Mouse (Mus musculus) retina, embryonic 14.5 days (tissue): ENCODE data around the gene Abcc6.
"Not testable (repeated sequence)": the region's sequence is repeated elsewhere in the genome, so short reads cannot be mapped to it uniquely, and the experiment has no call there.

ENCODE experiments used
- DNase-seq: peaks from one replicate; pipeline ENCODE4 v3.0.0-alpha.2; 2015; ENCODE audit warnings: low spot score

Gene Abcc6

DNA sequence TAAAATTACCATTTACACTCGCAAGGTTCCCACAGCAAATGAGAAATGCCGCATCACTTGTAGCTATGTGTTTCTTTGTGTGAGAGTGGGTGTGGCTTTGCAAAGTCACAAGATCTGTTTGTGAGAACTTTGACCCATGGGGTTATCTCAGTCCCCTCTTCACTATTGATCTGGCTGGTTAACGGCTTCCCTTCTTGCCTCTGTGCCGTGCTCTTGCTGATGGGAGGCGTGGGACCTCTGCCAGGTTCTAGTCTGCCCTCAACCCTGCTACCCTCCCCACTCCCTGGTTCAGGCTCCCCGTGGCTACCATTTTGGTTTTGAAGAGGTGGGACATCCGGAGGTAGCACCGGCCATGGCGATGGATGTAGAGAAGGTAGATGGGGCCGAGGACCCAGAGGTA is 1.4 kb downstream of the Abcc6 start:
- DNase-seq = no peak

DNA sequence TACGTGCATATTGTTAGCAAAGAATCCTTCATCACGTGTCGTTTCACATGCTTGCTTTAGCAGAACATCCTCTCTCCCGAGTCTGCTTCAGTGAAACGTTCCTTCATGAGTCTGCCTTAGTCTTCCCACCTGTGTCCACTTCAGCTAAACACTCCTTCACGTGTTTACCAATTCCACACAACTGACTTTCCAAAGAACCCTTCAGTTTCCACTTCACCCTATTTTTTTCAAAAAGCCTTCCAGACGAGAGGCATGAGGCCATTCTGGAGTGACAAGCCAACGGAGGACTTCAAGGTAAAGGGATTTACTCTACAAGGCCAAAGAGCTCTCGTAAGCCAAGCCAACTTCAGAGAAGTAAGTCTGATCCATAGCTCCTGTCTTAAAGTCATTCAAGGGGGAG is 4.7 kb downstream of the Abcc6 start:
- DNase-seq = no peak

DNA sequence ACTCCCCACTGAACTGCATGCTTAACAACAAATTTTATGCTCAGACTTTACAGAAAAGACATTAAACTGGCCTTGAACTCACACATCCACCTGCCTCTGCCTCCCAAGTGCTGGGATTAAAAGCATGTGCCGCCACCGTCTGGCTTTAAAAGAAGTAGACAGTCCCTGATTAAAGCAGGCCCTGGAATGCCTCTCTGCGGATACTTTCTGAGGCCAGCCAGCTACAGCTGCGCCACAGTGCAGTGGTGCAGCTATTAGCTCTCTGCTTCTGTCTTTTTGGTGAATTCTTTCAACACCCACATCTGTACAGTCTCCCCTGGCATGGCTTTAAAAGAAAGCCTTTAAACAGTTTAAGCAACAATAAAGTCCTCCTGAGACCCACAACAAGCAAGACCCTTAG is 8.2 kb downstream of the Abcc6 start:
- DNase-seq = no peak

DNA sequence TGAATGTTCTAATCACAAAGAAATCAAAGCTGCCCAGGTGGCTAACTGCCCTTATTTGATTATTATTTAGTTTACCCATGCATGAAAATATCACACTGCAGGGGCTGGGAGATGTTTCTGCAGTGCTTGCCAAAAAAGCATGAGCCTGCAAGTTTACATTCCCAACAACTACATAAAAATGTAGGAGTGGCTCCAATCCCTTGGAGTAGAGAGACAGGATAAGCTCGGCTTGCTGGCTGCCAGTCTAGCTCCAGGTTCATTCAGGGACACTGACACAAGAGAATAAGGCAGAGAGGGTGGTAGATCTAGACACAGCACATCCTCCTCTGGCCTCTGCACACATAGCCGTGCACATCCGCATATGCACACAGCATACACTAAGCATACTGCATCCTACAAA is 10.5 kb downstream of the Abcc6 start:
- no peak for DNase-seq

DNA sequence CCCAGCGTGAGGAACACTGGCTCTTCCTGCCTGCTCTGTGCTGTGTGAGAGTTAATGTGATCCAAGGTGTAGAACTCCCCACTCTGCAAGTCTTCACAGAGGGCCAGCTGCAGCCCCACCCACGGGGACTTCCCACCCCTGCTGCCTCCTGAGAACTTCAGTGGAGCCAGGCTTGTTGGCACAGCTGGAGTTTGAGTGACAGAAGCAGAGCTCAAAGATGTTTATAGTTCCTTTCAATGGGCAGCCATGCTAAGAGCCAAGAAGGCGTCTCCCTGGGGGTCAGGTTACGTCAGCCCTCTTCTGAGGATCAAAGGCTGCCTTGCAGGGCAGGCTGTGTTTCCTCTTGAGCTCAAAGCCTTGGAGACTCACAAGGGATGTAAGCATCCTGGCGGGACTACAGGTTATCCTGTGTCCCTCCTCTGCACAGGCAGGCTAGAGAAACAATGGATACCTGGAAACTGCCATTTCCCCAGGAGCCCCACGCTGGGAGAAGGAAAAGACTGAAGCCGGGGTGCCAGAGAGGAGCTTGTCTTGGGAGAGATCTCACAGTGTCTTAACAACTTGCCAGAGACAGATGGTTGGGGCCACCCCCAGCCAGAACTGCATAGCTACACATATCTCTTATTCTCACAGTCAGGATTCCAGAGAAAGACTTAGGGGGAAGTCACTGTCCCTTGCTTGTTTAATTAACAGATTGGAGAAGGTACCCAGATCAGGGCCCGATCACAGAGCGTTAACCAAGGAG is 16.7 kb downstream of the Abcc6 start:
- peak; percentile 22 for DNase-seq

DNA sequence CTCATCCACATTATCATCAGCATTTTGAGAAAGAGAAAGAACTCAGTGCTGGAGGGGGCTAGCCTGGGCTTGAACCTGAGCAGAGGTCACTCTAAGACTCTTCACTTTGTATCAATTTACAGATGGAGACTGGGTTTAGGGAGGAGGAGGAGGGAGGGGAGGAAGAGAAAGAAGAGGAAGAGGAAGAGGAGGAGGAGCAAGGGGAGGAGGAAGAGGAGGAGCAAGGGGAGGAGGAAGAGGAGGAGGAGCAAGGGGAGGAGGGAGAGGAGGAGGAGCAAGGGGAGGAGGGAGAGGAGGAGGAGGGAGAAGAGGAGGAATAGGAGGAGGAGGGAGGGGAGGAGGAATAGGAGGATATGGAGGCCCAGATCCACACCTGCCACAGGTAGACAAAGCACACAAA is 18.0 kb downstream of the Abcc6 start:
- DNase-seq = no peak

DNA sequence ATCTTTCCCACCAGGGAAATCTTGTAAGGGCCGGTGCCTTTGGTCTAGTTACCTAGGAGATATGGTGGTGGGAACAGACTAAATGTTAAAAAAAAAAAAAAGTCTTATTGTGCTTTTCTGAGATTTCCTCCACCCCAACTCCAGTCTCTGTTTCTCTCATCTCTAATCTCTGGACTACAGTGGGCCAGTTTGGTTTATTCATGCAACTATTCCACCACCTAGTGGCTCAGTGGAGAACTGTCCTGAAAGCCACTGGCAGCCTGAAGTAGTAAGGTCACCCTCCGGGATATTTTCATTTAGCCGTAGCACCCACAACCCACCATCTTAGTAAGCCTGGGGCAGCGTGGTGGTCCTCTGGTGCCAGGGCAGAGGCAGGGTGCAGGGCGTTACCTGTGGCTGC is 20.5 kb downstream of the Abcc6 start:
- DNase-seq = peak; percentile 89

DNA sequence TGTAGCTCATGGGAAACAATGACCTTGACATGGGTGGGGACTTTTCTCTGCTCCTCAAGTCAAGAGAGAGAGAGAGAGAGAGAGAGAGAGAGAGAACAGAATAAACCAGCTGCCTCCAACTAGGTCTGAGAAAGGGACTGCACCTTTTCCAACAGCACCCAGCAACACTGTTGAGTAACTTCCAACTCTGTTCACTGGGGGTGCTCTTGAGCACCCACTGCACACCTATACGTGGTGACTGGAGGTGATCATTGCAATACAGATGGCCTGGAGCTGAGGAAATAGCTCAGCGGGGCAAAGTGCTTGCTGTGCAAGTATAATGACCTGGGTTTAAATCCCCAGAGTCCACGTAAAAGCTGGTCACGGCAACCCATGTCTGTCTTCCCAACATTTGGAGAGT is 27.4 kb downstream of the Abcc6 start:
- no peak for DNase-seq

DNA sequence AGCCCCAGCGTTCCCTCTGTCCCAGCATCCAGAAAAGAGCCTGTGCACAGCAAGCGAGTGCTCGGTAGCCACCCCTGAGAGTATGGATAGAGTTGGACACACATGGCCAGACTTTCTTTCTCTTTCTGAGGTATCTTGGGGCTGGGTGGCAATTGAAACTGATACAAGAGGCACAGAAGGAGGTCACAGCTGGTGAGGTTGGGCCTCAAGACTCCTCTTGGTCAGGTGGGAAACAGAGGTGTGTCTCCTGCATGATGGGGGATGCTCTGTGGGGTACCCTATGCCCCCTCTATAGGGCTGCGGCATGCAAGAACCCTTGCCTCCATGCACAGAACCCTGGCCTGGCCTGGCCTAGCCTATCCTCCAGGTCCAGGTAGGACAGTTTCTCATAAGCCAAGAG is 29.5 kb downstream of the Abcc6 start:
- DNase-seq = no peak

DNA sequence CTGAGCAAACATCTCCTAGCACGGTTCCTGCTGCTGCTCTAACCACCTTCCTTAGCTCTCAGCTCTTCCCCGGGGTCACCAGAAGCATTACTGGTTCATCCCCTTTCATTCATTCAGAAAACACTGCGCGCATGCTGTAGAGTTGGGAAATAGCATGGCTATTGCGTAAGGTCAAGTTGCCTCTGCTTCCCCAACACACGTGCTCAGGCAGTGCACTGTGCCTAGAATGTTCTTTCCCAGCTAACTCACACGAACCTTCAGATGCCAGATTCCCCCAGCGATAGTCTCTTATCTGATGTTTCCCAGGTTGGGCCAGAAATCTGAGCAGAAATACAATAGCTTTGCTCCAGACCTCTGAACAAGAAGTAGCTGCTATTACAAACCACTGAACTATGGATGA is 37.6 kb downstream of the Abcc6 start:
- DNase-seq = no peak

DNA sequence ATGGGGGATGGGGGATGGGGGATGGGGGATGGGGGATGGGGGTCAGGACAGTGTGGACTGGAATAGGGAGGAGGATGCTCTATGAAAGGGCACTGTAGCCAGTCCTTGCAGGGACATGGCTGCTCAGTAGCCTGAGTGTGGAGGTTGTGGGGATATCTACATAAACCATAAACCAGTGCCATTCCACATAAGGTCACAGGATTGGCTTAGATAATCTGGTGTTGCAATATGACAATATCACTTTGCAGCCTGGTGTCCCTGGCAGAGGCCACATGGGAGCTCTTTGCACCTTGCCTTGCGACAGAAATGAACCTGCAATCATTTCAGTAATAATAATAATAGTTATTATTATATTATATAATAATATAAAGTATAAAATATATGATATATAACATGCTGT is 41.8 kb downstream of the Abcc6 start:
- no peak for DNase-seq

DNA sequence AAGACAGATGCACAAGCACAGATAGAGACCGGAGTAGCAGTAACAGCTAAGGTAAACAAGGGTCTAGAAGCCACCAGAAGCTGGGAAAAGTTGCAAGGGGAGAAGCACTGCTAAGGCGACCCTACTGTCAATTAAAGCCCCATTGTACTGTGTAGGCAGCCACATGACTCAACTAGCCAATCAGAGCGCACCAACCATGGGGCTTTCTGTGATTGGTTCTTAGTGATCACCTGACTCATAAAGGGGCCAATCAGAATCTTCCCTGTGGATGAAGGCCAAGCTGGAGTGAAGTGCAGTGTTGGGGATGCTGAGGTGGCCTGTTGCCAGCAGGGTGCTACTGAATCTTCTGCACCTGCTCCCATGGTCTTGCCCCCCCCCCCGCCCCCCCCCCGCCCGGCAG is 43.2 kb downstream of the Abcc6 start:
- DNase-seq = peak; percentile 21

DNA sequence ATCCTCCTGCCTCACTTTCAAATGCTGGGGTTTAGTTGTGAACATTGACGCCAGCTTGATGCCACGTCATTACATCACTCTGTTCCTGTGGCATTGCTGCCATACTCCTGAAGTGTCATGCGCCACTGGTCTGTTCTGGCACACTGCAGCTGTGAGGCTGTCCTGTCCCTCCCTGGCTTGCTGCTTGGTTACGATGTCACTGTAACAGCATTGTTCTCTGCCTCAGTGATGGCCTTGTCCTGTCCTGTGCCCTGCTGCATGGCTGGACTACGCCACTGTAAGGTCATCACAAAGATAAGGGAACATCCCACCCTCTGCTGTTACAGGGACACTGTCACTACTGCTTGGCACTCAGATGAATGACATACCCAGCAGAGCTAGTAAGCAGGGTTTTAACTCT is 48.5 kb downstream of the Abcc6 start:
- DNase-seq = no peak

DNA sequence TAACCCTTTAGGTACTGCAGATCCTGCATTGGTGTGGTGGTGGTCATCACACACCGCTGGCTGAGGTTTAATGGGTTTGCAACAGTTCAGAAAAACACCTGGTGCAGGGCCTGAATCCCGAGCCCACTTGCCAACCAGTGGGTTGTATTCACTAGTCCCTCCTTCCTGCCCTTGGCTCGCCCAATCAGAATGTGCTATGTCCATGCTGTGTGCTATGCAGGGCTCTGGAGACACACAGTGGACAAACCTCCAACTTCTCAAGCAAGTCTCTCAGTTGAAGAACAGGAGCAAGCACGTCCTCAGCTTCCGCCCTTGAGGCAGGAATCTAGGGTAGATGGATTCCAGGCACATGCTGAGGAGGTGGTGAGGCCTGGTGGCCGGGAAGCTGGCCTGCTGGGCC is 55.6 kb downstream of the Abcc6 start:
- peak; percentile 3 for DNase-seq

DNA sequence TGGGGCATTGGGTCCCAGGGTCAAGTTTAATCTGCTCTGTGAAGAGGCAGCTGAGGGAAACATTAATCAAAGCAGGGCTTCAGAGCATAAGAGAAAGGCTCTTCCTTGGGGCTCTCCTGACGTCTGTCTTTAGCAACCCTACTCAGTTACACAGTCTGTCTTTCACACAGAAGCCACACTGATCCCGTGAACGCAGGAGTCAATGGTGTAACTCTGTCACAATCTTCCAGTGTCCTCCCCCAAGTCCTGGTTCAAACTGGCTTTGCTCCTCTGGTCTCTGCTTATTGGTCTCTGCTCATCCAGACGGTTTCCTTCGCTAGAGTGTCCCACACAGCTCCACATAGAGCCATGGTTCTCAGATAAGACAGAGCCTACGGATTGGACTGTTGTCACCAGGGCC is 56.0 kb downstream of the Abcc6 start:
- DNase-seq = no peak

DNA sequence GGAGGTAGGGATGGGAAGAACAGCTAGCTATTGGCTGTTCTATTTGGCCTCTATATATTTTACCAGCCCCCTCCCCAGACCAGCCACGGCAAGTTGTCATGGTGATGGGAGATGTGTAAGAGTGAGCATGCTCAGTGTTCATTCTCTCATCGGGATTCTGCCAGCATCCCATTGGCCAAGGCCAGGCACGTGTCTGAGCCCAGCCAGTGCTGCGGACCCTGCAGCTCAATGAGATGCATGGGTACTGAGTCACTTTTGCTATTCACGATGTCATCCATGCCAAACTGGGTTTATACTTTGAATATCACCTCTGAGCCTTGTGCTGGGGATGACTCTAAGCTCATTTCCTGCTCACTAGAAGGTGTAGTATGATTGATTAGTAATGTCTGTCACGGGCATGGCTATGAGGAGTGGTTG is 56.8 kb downstream of the Abcc6 start:
- DNase-seq = no peak

DNA sequence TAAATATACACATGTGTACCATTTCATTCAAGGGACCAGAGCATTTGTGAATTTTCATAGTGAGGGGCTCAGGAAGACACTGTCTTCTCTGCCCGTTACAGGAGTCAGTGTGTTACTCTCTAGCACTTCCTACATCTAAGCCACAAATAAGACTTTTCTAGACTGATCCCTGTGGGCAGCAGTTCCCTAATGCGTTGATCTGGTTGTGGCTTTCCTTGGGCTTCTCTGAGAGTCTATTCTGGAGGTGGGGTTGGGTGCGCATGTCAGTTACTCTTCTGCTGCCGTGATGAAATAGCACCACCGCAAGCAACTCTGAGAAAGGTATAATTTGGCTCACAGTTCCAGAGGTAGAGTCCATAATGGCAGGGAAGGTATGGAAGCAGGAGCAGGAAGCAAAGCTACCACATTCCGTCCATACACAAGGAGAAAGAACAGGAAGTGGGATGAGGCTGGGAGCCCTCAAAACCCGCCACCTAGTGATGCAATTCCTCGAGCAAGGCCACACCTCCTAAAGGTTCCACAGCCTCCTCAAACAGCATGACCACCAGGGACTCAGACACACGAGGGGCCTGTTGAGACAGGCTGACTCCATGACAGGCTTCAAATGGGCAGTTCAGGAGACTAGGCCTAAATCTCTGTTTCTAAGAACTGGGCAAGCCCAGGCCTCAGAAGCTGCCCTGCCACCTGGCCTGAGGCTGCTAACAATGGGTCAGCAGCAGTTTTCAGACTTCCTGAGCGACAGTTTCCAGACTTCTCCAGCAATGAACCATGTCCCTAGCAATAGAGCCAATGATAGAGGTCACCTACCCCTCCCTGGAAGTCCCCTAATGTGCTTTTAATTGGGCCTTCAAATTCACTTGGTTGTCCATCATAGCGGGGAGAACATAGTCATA is 58.0 kb downstream of the Abcc6 start:
- DNase-seq = no peak

DNA sequence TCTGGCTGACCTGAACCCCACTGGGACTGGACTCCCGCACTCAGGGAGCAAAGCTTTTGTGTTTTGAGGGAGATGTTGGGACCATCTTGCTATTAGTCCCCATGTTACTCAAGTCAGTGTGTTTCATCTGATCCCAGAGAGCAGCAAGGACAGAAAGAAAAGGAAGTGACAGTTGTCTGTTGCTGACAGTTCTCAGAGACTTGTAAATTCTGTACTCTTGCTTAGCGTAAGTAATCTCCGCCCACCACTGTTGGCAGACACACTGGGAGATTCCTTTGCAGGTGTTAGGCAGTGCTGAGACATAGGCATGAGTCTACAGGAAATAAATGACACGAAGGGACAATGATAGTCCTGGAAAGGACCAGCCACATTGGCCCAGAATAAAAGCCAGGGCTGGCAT is 73.5 kb downstream of the Abcc6 start:
- no peak for DNase-seq

DNA sequence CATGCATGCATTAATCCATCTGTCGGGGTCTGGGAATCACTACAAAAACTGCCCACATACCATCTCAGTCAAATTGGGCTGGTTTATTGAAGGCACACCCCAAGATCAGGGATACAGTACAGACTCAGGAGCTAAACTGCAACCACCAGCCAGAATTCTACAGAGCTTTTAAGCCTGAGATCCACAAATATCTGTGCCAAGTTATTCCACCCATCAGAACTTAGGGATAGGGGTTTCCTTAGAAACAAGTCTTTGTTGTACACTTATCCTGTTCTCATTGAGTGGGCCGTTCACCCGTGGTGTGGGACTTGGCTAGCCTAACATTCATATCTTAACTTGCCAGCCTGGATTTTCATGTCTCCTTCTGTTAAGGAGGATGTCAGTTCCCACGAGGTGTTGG is 81.0 kb downstream of the Abcc6 start:
- DNase-seq = no peak

DNA sequence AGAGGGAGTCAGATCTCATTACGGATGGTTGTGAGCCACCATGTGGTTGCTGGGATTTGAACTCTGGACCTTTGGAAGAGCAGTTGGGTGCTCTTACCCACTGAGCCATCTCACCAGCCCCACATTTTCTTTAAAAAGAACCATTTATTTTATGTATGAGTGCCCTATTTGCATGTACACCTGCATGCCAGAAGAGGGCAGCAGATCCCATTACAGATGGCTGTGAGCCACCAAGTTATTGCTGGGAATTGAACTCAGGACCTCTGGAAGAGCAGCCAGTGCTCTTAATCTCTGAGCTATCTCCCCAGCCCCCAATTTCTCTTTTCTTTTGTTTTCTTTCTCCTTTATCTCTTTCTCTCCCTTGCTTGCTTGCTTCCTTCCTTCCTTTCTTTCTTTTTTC is 86.8 kb downstream of the Abcc6 start:
- not testable (repeated sequence) for DNase-seq

DNA sequence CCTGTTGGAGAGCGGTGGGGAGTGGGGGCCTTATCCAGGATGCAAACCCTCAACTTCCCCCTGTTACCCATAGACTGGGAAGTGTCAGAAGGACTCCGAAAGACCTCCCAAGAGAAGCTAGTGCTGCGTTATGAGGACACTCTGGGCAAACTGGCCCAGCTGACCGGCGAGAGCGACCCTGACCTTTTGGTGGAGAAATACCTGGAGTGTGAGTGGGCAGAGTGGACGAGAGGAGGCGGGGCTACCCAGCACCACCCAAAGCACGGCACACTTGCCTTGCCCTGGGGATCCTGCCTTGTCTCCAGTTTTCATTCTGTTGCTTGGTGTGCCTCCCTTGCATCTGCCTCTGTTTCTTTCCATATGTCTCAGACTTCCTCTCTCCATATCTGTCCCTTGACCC is 88.1 kb downstream of the Abcc6 start:
- DNase-seq = no peak

DNA sequence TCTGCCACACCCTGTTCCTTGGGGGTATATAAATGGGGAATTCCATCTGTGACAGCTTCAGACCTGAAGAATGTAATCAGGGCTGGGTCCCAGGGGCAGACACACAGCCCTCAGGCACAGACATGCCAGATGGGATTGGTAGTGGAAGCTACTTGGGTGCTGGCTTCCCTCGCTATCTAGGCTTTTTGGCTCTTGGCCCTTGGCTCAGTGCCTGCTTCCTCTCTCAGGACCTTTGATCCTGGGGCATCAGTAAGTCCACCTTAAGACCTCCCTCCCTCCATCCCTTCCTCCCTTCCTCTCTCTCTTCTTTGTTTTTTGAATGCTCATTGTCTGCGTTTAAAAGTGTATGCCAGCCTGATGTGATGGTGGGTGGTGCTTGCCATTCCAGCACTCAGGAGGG is 90.3 kb downstream of the Abcc6 start:
- no peak for DNase-seq

DNA sequence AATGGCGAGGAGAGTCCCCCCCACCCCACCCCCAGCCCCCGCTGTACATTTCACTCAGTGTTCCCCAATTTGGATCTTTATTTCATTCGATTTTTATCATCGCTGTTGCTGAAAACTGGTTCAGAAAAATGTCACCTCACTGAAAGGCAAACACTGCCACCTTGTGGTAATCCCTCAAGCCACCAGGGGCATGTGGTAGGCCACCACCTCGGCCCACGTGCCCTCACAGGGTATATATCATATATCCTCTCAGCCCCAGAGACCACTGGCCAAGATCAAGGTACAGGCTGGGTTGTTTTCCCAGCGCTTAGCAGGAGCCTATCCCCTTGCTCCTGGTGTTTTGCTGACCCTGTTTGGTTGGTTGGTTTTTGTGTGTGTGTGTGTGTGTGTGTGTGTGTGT is 95.0 kb downstream of the Abcc6 start:
- DNase-seq = peak; percentile 83

DNA sequence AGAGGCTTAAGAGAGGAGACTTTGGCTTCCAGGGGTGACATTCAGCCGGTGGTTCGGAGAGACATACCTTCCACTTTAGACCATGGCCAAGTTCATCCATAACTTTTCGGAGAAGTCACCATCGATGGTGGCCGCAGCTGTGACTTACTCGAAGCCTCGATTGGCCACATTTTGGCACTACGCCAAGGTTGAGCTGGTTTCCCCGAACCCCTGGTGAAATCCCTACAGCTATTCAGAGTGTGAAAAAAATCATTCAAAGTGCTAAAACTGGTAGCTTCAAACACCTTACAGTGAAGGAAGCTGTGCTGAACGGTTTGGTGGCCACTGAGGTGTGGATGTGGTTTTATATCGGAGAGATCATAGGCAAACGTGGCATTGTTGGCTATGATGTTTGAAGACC is 96.3 kb downstream of the Abcc6 start:
- DNase-seq = not testable (repeated sequence)
